ENCODE assay signal across 10 mouse cellular contexts in genomic region chr15:84310271-84310670, GRCm38 (mm10). TPM values are rescaled to one million over a fixed set of nuclear protein-coding genes. Genes with fewer than 3 reads are reported as not detected.
A peak's percentile ranks its signal among the peaks of the same experiment; 100 is the strongest.
DNase-seq lines count a peak whose midpoint lies in the region; ATAC-seq and TF ChIP-seq lines count a peak whose summit lies in the region.
"Had no signal": no experiment of that assay in that cellular context is flagged by ENCODE, and none has a peak within 500 bp of the region (broad histone marks: within the 10 kb centered on the region; RNA-seq: fewer than 3 reads in every experiment).

No protein-coding gene starts in this region.

- no peak for TF ChIP-seq EP300 in heart, postnatal 0 days (IDR thresholded peaks at IDR 0.05; ENCODE audit: low read depth)
- TF ChIP-seq EP300 in liver, embryonic 14.5 days (IDR thresholded peaks at IDR 0.05; ENCODE audit: low read depth), result no peak

- H3K36me3 ChIP-seq in heart, postnatal 0 days (replicated peaks; ENCODE audit: control insufficient read depth, insufficient read depth, low read length), result peaks cover 25% of the 10 kb centered on the region
- no peaks in the 10 kb centered on the region; the same call in 1 of the 2 replicates for H3K36me3 ChIP-seq in heart, embryonic 11.5 days (ENCODE audit: control insufficient read depth, insufficient read depth, low read length)
- H3K36me3 ChIP-seq in lung, embryonic 16.5 days (ENCODE audit: control insufficient read depth, insufficient read depth, low read length), result no peaks in the 10 kb centered on the region
- no peaks in the 10 kb centered on the region for H3K36me3 ChIP-seq in liver, embryonic 14.5 days (replicated peaks; ENCODE audit: control insufficient read depth, insufficient read depth, low read depth)

- TF ChIP-seq POLR2A in lung, adult 2 months (IDR thresholded peaks at IDR 0.05; ENCODE audit: borderline replicate concordance, extremely low read depth, low read depth, low read length), result no peak

- H3K27me3 ChIP-seq in heart, postnatal 0 days (ENCODE audit: control insufficient read depth, insufficient read depth, low read length), result no peaks in the 10 kb centered on the region
- no peaks in the 10 kb centered on the region for H3K27me3 ChIP-seq in heart, embryonic 11.5 days (ENCODE audit: control insufficient read depth, insufficient read depth, low read length)
- no peaks in the 10 kb centered on the region for H3K27me3 ChIP-seq in lung, embryonic 16.5 days (ENCODE audit: control insufficient read depth, insufficient read depth, low read depth, low read length)
- no peaks in the 10 kb centered on the region for H3K27me3 ChIP-seq in liver, embryonic 14.5 days (ENCODE audit: control insufficient read depth, insufficient read depth, low read length)

- no peak for DNase-seq in heart, postnatal 0 days (ENCODE audit: low spot score)
- DNase-seq in lung, adult 2 months, result no peak
- peak; percentile 75 for DNase-seq in cerebellum, adult 9-11 months
- no peak for DNase-seq in liver, embryonic 14.5 days (ENCODE audit: low read depth in 3 of 3, low spot score in 3 of 3)
- DNase-seq in right cerebral cortex, postnatal 10 days (ENCODE audit: low spot score in 2 of 2), result no peak
- DNase-seq: adrenal gland, postnatal 25 days; kidney, postnatal 25 days had no signal

- no peak; the same call in 1 of the 2 replicates for ATAC-seq in heart, postnatal 0 days (ENCODE audit: insufficient read depth, low read depth)
- no peak for ATAC-seq in heart, embryonic 11.5 days (replicated peaks; ENCODE audit: insufficient number of reproducible peaks, low FRiP score, low TSS enrichment)
- peak; percentile 19; the same call in 1 of the 2 replicates for ATAC-seq in lung, embryonic 16.5 days (ENCODE audit: low read depth)
- no peak for ATAC-seq in liver, embryonic 14.5 days (ENCODE audit: insufficient read depth)
- ATAC-seq in megakaryocyte progenitor cell, adult 5-6 weeks (replicated peaks; ENCODE audit: poor library complexity), result no peak

- H3K4me3 ChIP-seq in heart, postnatal 0 days (ENCODE audit: low read depth, low read length), result no peak overlapping the region
- no peak overlapping the region for H3K4me3 ChIP-seq in heart, embryonic 11.5 days (ENCODE audit: low read depth, low read length)
- H3K4me3 ChIP-seq in lung, embryonic 16.5 days (ENCODE audit: low read length), result no peak overlapping the region
- no peak overlapping the region for H3K4me3 ChIP-seq in lung, adult 2 months (replicated peaks; ENCODE audit: extremely low read depth, low read depth, low read length)
- no peak overlapping the region for H3K4me3 ChIP-seq in liver, embryonic 14.5 days (ENCODE audit: insufficient read depth in 1 of 2, low read depth in 2 of 2, low read length in 2 of 2)

- peaks cover 22% of the 10 kb centered on the region for H3K4me1 ChIP-seq in heart, postnatal 0 days (ENCODE audit: control insufficient read depth, insufficient read depth)
- peaks cover 30% of the 10 kb centered on the region for H3K4me1 ChIP-seq in heart, embryonic 11.5 days (ENCODE audit: control insufficient read depth, insufficient read depth, low read length)
- H3K4me1 ChIP-seq in lung, embryonic 16.5 days (replicated peaks; ENCODE audit: control insufficient read depth, insufficient read depth, low read length), result peaks cover 27% of the 10 kb centered on the region
- peaks cover 5% of the 10 kb centered on the region for H3K4me1 ChIP-seq in lung, adult 2 months (ENCODE audit: control insufficient read depth, insufficient read depth, low read length)
- H3K4me1 ChIP-seq in liver, embryonic 14.5 days (replicated peaks; ENCODE audit: control insufficient read depth in 2 of 2, insufficient read depth in 2 of 2, low read length in 1 of 2), result peaks cover 30 to 33% of the 10 kb centered on the region in 2 experiments

- no peak for TF ChIP-seq CTCF in heart, postnatal 0 days (IDR thresholded peaks at IDR 0.05; ENCODE audit: low read depth)
- TF ChIP-seq CTCF in lung, adult 2 months (IDR thresholded peaks at IDR 0.05; ENCODE audit: insufficient read depth, low read length), result no peak
- no peak for TF ChIP-seq CTCF in liver, embryonic 14.5 days (IDR thresholded peaks at IDR 0.05; ENCODE audit: low read depth)

- H3K4me2 ChIP-seq in heart, postnatal 0 days (ENCODE audit: low read depth, low read length), result no peak overlapping the region
- H3K4me2 ChIP-seq in heart, embryonic 11.5 days, result no peak overlapping the region
- no peak overlapping the region for H3K4me2 ChIP-seq in lung, embryonic 16.5 days (ENCODE audit: low read depth, low read length)
- H3K4me2 ChIP-seq in liver, embryonic 14.5 days (ENCODE audit: low read depth), result no peak overlapping the region

- no peak overlapping the region for H3K9ac ChIP-seq in heart, postnatal 0 days (replicated peaks; ENCODE audit: low read depth, low read length)
- H3K9ac ChIP-seq in heart, embryonic 11.5 days (ENCODE audit: low read depth, low read length), result no peak overlapping the region
- H3K9ac ChIP-seq in lung, embryonic 16.5 days (ENCODE audit: low read length), result no peak overlapping the region
- H3K9ac ChIP-seq in liver, embryonic 14.5 days (replicated peaks), result 0 out of 2 replicates have a peak overlapping the region, but pooled peaks have one; percentile 5

- 24% methylated on average over 11 of the region's 11 CpGs for WGBS in heart, postnatal 0 days
- WGBS in heart, embryonic 11.5 days (ENCODE audit: insufficient replicate concordance), result 30% methylated on average over 11 of the region's 11 CpGs
- WGBS in lung, embryonic 16.5 days, result 23% methylated on average over 11 of the region's 11 CpGs
- 39% methylated on average over 11 of the region's 11 CpGs for WGBS in lung, adult 2 months
- WGBS in liver, embryonic 14.5 days (ENCODE audit: insufficient replicate concordance), result 42% methylated on average over 11 of the region's 11 CpGs

- H3K9me3 ChIP-seq in heart, postnatal 0 days (replicated peaks; ENCODE audit: control insufficient read depth, low read length), result no peaks in the 10 kb centered on the region
- no peaks in the 10 kb centered on the region for H3K9me3 ChIP-seq in heart, embryonic 11.5 days (replicated peaks; ENCODE audit: control insufficient read depth, low read length)
- H3K9me3 ChIP-seq in lung, embryonic 16.5 days (ENCODE audit: control insufficient read depth, low read length), result no peaks in the 10 kb centered on the region
- no peaks in the 10 kb centered on the region for H3K9me3 ChIP-seq in liver, embryonic 14.5 days (ENCODE audit: control insufficient read depth, low read length)

- peak overlapping the region; percentile 6; the same call in 1 of the 2 replicates for H3K27ac ChIP-seq in heart, postnatal 0 days (ENCODE audit: low read depth)
- H3K27ac ChIP-seq in heart, embryonic 11.5 days (ENCODE audit: low read depth, low read length), result no peak overlapping the region
- H3K27ac ChIP-seq in lung, embryonic 16.5 days (ENCODE audit: low read length), result no peak overlapping the region
- H3K27ac ChIP-seq in liver, embryonic 14.5 days, result no peak overlapping the region

RNA-seq across cellular contexts. Expression of gene Parvg, which starts 13.6 kb away (rescaled TPM):
- 0.11 and 2.2 TPM in 2 replicates for total RNA-seq in heart, postnatal 0 days (2014; rRNA removed; ENCODE audit: low replicate concordance)
- polyA plus RNA-seq in heart, postnatal 0 days (2015; fragmentation: Nextera tagmentation; extraction: Ambion mirVana), result 0.68 and 1.2 TPM in 2 replicates
- 0.59 and 0.60 TPM in 2 replicates for polyA plus RNA-seq in heart, embryonic 11.5 days (2014; fragmentation: Nextera tagmentation; extraction: Ambion mirVana)
- 3.8 and 5.5 TPM in 2 replicates for polyA plus RNA-seq in lung, embryonic 16.5 days (2015; fragmentation: Nextera tagmentation; extraction: Ambion mirVana)
- 8.6 and 10.7 TPM in 2 replicates for polyA plus RNA-seq in lung, adult 2 months (2012; rRNA removed)
- polyA plus RNA-seq in liver, embryonic 14.5 days (2012; rRNA removed), result 7.6 and 8.3 TPM in 2 replicates
- 6.6 and 7.6 TPM in 2 replicates for polyA plus RNA-seq in liver, embryonic 14.5 days (2014; fragmentation: Nextera tagmentation; extraction: Ambion mirVana)
- total RNA-seq in megakaryocyte progenitor cell, adult 5-6 weeks (2015), result 99.4 and 106 TPM in 2 replicates
- total RNA-seq in megakaryocyte progenitor cell, adult 5-6 weeks (2017), result 246 and 253 TPM in 2 replicates
